Mouse (Mus musculus) left cerebral cortex, postnatal 25 days (tissue): ENCODE results near the gene Higd1a. TPM values are rescaled to one million over a fixed set of nuclear protein-coding genes. Genes with fewer than 3 reads are reported as not detected.

Experiments used
- DNase-seq, 2 experiments: peaks; one replicate each; pipeline ENCODE4 v3.0.0; 2022; ENCODE audit warnings: low spot score in 2 of 2, mixed read lengths in 1 of 2
- intact Hi-C: fragments of 180-260 bp; cut with DNase I; formaldehyde crosslinking; loops from one replicate; pipeline ENCODE4 v1.15.1; 2025
- total RNA-seq, 2 experiments: library from RNA; stranded (reverse); gene quantifications; 2 replicates each; pipeline ENCODE4 v1.2.3; 2021

Gene Higd1a
- total RNA-seq, 2 experiments from 2014 or later: 94.1 to 99.6 TPM

DNA sequence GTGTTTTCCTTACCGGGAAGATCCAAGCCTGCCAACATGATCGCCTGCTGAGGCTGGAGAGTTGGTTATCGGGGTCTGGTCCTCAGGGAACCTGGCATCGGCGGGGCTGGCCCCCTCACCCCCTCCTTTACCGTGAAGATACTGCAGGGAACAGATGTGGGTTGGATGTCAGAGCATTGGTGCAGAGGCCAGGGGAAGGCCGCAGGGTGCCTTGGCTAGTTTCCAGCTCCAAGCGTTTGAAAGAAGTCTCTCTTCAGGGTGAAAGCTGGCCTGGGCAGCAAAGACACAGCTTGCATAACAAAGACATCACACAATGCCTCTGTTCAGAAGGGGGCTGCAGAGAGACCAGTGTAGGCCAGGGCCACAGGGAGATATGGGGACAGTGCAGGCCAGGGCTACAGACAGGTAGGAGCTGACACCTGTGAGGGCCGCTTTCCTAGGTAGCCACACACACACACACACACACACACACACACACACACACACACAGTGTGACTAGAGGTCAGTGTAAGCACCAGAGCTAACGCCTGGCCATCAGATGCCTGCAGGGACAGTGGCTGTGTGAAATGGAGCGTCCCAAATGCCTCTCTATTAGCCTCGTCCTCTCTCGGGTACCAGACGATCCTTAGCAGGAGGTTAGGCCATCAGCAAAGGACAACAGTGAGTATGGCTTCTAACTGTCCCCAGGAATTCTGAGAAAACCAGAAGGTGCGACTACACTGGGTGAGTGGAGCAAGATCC, 47.9 kb downstream of the Higd1a start:
- intact Hi-C loops: no loop called here
- peak; percentile 64 to 80 for DNase-seq

DNA sequence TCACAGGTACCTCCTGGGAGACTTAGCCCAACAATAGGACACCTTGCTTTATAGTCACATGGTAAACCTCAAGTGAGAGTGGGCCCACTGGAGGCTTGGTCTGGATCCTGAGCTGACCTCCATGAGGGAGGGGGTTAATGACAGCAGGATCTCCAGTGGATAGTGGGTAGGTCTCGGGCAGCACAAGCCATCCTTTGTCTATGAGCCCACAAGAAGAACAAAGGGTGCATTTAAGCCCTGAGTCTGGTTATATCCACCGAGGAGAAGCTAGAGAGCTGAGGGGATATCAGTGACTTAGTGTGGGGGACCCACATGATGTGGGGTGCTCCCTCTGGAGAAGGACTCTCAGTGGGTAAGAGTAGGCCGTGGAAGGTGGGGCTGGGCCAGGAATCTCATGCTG, 49.7 kb downstream of the Higd1a start:
- intact Hi-C loops: no loop called here
- no peak for DNase-seq

DNA sequence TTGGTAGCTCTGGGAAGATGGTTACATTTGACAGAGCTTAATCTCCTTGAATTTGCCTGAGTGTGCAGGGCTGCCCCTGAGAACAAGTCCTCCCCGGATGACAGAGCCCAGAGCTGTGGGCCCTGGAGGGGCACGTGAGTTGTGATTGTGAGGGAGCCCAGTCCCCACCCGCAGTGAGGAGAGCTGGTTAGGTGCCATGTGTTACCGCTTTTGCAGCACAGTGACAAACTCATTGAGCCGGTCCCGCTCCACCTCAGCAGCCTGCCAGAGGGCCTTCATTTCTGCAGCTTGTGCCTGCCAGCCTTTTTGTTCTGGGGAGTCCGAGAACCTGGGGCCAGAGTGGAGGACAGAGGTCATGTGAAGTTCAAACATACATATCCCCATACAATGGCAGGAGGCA, 50.2 kb downstream of the Higd1a start:
- intact Hi-C loops: no loop called here
- DNase-seq: no peak

DNA sequence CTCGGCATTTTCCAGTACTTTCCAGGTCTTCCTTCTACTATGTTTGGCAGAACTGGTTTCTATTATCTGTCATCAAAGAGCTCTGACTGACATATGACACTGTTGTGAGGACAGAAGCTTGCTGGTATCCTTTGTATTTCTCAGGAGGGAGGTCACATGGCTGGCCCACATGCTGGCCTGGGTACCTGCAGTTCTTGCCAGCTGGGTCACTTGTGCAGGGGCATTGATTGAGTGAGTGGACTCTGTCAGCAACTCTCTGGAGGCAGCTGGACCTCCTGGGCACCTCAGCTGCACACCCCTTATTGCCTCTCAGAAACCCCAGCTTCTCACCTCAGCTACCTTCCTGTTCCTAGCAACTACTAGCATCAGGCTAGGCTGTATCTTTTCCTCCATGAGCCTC, 50.6 kb downstream of the Higd1a start:
- no peak for DNase-seq
- intact Hi-C loops: no loop called here

DNA sequence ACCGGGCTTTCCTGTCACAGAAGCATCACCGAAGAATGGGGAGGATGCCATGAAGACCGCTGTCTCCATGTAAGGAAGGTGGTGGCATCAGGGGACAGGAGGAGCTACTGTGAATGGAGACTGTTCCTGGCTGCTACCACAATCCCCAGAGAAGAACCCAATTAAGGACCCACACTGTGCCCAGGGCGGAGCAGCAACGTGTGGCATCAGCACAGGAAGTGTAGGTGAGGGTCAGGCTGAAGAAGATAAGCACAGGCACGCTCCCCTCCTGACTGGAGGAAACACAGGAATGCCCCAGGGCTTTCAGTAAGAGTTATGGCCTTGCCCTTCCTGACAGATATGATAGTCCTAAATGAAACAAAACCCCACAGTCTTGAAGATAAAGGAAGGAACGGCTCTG, 55.4 kb downstream of the Higd1a start:
- intact Hi-C loops: no loop called here
- no peak for DNase-seq

DNA sequence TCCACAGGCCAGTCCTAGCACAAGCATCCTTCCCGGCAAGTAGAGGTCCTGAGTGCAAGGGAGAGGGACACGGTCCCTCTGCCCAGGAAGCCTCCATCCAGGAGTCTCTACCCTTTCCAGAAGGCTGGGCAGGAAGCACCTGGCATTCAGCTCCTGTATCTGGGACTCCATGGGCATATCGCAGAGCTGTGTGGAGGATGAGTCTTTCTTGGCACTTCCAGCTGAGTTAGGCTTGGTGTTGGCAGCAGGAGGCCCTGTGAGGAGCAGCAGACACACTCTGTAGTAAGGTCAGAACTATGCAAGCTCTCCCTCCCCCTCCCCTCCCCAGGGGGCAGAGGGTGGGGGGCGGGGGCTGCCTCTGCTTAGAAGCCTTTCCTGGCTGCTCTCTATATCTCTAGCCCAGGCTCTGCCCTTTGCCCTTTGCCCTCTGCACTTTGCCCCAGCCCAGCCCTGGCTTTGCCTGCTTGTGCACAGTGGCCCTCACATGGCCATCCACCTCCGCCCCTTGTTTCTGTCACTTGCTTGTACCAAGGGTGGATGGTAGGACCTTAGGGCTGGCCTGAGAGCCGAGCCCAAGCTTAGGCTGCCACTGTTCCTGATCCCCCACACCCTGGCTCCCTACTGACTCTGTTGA, 59.2 kb downstream of the Higd1a start:
- intact Hi-C loops: no loop called here
- DNase-seq: peak in 1 of 2 experiments; percentile 35

Other genes starting within 250 kb of the Higd1a start
- 1 to 10 TPM; 1.5 to 1.8 TPM for gene Lyzl4, start 216.3 kb downstream of the Higd1a start, total RNA-seq
- gene Vipr1, start 215.6 kb downstream of the Higd1a start, total RNA-seq: 10 to 100 TPM; 22.2 to 26.2 TPM
- 10 to 100 TPM; 26.8 to 28.8 TPM for gene Sec22c, start 152.9 kb downstream of the Higd1a start, total RNA-seq
- 10 to 100 TPM; 79.0 to 92.0 TPM for gene Ss18l2, start 148.0 kb downstream of the Higd1a start, total RNA-seq
- 100 to 1,000 TPM in 1 of 2 experiments, 10 to 100 TPM in 1; 95.5 to 124 TPM for gene Nktr, start 139.2 kb downstream of the Higd1a start, total RNA-seq
- 100 to 1,000 TPM; 108 to 115 TPM for gene Zfp651, start 99.0 kb downstream of the Higd1a start, total RNA-seq
- 1 to 10 TPM; 4.9 to 5.5 TPM for gene Klhl40, start 80.8 kb downstream of the Higd1a start, total RNA-seq
- gene Hhatl, start 65.9 kb downstream of the Higd1a start, total RNA-seq: 10 to 100 TPM; 16.1 to 18.8 TPM
- gene Ccdc13, start 18.9 kb downstream of the Higd1a start, total RNA-seq: 1 to 10 TPM; 5.2 to 6.9 TPM
- 1 to 10 TPM; 5.5 to 7.6 TPM for gene Ackr2, start 40.0 kb upstream of the Higd1a start, total RNA-seq
- gene Cyp8b1, start 57.9 kb upstream of the Higd1a start, total RNA-seq: not detected
- 1 to 10 TPM; 5.4 to 6.9 TPM for gene Fam198a, start 92.6 kb upstream of the Higd1a start, total RNA-seq
- gene Pomgnt2, start 138.7 kb upstream of the Higd1a start, total RNA-seq: 10 to 100 TPM; 34.3 to 43.1 TPM